ENCODE assay signal across 22 mouse cellular contexts in the genomic region with DNA sequence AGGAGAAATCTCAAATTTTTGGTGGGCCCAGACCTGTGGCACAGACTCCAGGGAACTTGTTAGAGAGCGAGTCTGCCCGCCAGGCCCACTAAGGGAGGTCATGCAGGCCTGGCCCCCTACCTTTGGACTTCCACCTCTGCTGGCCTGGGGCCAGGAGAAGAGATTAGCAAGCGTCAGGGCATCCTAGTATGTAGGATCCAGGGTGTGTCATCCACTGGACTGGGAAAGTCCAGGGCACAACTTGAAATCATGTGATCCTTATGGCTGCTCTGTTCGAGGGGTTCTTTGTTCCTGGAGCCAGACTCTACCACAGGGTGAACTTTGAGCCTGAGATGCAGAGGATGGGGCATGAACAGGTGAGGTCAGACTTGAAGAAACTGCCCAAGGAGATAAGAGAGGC. TPM values are rescaled to one million over a fixed set of nuclear protein-coding genes. Genes with fewer than 3 reads are reported as not detected.
A peak's percentile ranks its signal among the peaks of the same experiment; 100 is the strongest.
DNase-seq lines count a peak whose midpoint lies in the region; ATAC-seq and TF ChIP-seq lines count a peak whose summit lies in the region.
"Had no signal": no experiment of that assay in that cellular context is flagged by ENCODE, and none has a peak within 500 bp of the region (broad histone marks: within the 10 kb centered on the region; RNA-seq: fewer than 3 reads in every experiment).

No protein-coding gene starts in this region.

- no peak for TF ChIP-seq EP300 in stomach, postnatal 0 days (optimal IDR thresholded peaks at IDR 0.05)

- ATAC-seq in kidney, embryonic 16.5 days (ENCODE audit: low FRiP score, low TSS enrichment) = no peak; the same call in 1 of the 2 replicates
- peak; percentile 98 for ATAC-seq in intestine, embryonic 15.5 days
- ATAC-seq in stomach, postnatal 0 days (ENCODE audit: low FRiP score, low TSS enrichment) = peak; percentile 77
- ATAC-seq in heart, embryonic 11.5 days (replicated peaks; ENCODE audit: insufficient number of reproducible peaks, low FRiP score, low TSS enrichment) = no peak
- ATAC-seq: forebrain, postnatal 0 days; inflammation-experienced regulatory T-cells, adult 6 months had no signal

- DNase-seq in kidney, adult 2 months = peak; percentile 26
- DNase-seq in kidney, postnatal 25 days = peak; percentile 28 to 63
- DNase-seq in stomach, postnatal 0 days (ENCODE audit: low spot score) = peak; percentile 33
- no peak for DNase-seq in urinary bladder, postnatal 25 days (ENCODE audit: low spot score)
- DNase-seq: adrenal gland, postnatal 10 days; cerebellum, adult 18-20 months; cerebellum, postnatal 14 days; forebrain, postnatal 0 days; gastrocnemius, postnatal 25 days; heart, postnatal 36 days; lung, adult 18-20 months; lung, postnatal 10 days; thymus, postnatal 25 days had no signal

- no peaks in the 10 kb centered on the region for H3K9me3 ChIP-seq in kidney, embryonic 16.5 days (ENCODE audit: low read length)
- H3K9me3 ChIP-seq in intestine, embryonic 15.5 days = no peaks in the 10 kb centered on the region
- H3K9me3 ChIP-seq in stomach, postnatal 0 days (ENCODE audit: control insufficient read depth, low read length) = no peaks in the 10 kb centered on the region
- no peaks in the 10 kb centered on the region for H3K9me3 ChIP-seq in heart, embryonic 11.5 days (replicated peaks; ENCODE audit: control insufficient read depth, low read length)
- H3K9me3 ChIP-seq: heart, embryonic 15.5 days; limb, embryonic 15.5 days; midbrain, embryonic 12.5 days; neural tube, embryonic 15.5 days had no signal

- TF ChIP-seq POLR2A in kidney, adult 2 months (IDR thresholded peaks at IDR 0.05; ENCODE audit: low read depth, low read length) = no peak

- H3K36me3 ChIP-seq in kidney, adult 2 months (ENCODE audit: control insufficient read depth, insufficient read depth, low read length) = no peaks in the 10 kb centered on the region
- H3K36me3 ChIP-seq in kidney, embryonic 16.5 days (ENCODE audit: insufficient read depth, low read length) = no peaks in the 10 kb centered on the region
- H3K36me3 ChIP-seq in intestine, embryonic 15.5 days = no peaks in the 10 kb centered on the region
- H3K36me3 ChIP-seq in stomach, postnatal 0 days (ENCODE audit: control insufficient read depth, insufficient read depth, low read length) = no peaks in the 10 kb centered on the region
- no peaks in the 10 kb centered on the region for H3K36me3 ChIP-seq in heart, embryonic 11.5 days (ENCODE audit: control insufficient read depth, insufficient read depth, low read length)
- H3K36me3 ChIP-seq: heart, embryonic 15.5 days; limb, embryonic 15.5 days; midbrain, embryonic 12.5 days; neural tube, embryonic 15.5 days had no signal

- H3K27me3 ChIP-seq in kidney, adult 2 months (replicated peaks; ENCODE audit: control insufficient read depth, insufficient read depth, low read length) = no peaks in the 10 kb centered on the region
- no peaks in the 10 kb centered on the region for H3K27me3 ChIP-seq in kidney, embryonic 16.5 days (ENCODE audit: insufficient read depth, low read length)
- no peaks in the 10 kb centered on the region for H3K27me3 ChIP-seq in intestine, embryonic 15.5 days (replicated peaks)
- no peaks in the 10 kb centered on the region for H3K27me3 ChIP-seq in stomach, postnatal 0 days (ENCODE audit: control insufficient read depth, insufficient read depth, low read length)
- H3K27me3 ChIP-seq in heart, embryonic 11.5 days (ENCODE audit: control insufficient read depth, insufficient read depth, low read length) = no peaks in the 10 kb centered on the region
- H3K27me3 ChIP-seq: heart, embryonic 15.5 days; limb, embryonic 15.5 days; midbrain, embryonic 12.5 days; neural tube, embryonic 15.5 days had no signal

- no peak overlapping the region for H3K9ac ChIP-seq in kidney, embryonic 16.5 days (replicated peaks; ENCODE audit: low read length)
- H3K9ac ChIP-seq in intestine, embryonic 15.5 days = no peak overlapping the region
- H3K9ac ChIP-seq in stomach, postnatal 0 days (ENCODE audit: low read length) = no peak overlapping the region
- no peak overlapping the region for H3K9ac ChIP-seq in heart, embryonic 11.5 days (ENCODE audit: low read depth, low read length)
- H3K9ac ChIP-seq: forebrain, postnatal 0 days; heart, embryonic 15.5 days; hindbrain, embryonic 14.5 days; limb, embryonic 15.5 days; midbrain, embryonic 12.5 days; neural tube, embryonic 15.5 days had no signal

- no peaks in the 10 kb centered on the region for H3K4me1 ChIP-seq in kidney, adult 2 months (ENCODE audit: control insufficient read depth, insufficient read depth, low read length)
- no peaks in the 10 kb centered on the region for H3K4me1 ChIP-seq in kidney, embryonic 16.5 days (ENCODE audit: insufficient read depth, low read length)
- no peaks in the 10 kb centered on the region for H3K4me1 ChIP-seq in intestine, embryonic 15.5 days (replicated peaks)
- no peaks in the 10 kb centered on the region for H3K4me1 ChIP-seq in stomach, postnatal 0 days (replicated peaks; ENCODE audit: control insufficient read depth, insufficient read depth)
- no peaks in the 10 kb centered on the region for H3K4me1 ChIP-seq in heart, embryonic 11.5 days (ENCODE audit: control insufficient read depth, insufficient read depth, low read length)
- H3K4me1 ChIP-seq: heart, embryonic 15.5 days; limb, embryonic 15.5 days; midbrain, embryonic 12.5 days; neural tube, embryonic 15.5 days had no signal

- 52% methylated on average over 4 of the region's 4 CpGs for WGBS in kidney, adult 2 months
- 85% methylated on average over 4 of the region's 4 CpGs for WGBS in kidney, embryonic 16.5 days
- 67% methylated on average over 4 of the region's 4 CpGs for WGBS in intestine, embryonic 15.5 days
- WGBS in stomach, postnatal 0 days = 54% methylated on average over 4 of the region's 4 CpGs
- WGBS in heart, embryonic 11.5 days (ENCODE audit: insufficient replicate concordance) = 71% methylated on average over 4 of the region's 4 CpGs

- H3K27ac ChIP-seq in kidney, adult 2 months (ENCODE audit: insufficient read depth, low read depth, low read length) = no peak overlapping the region
- H3K27ac ChIP-seq in kidney, embryonic 16.5 days (ENCODE audit: low read length) = no peak overlapping the region
- peak overlapping the region; percentile 66; the same call in 1 of the 2 replicates for H3K27ac ChIP-seq in intestine, embryonic 15.5 days
- no peak overlapping the region for H3K27ac ChIP-seq in stomach, postnatal 0 days (replicated peaks)
- no peak overlapping the region for H3K27ac ChIP-seq in heart, embryonic 11.5 days (ENCODE audit: low read depth, low read length)
- H3K27ac ChIP-seq: heart, embryonic 15.5 days; hindbrain, embryonic 14.5 days; limb, embryonic 15.5 days; midbrain, embryonic 12.5 days; neural tube, embryonic 15.5 days had no signal

- no peak overlapping the region for H3K4me2 ChIP-seq in kidney, embryonic 16.5 days (replicated peaks; ENCODE audit: low read depth, low read length)
- no peak overlapping the region for H3K4me2 ChIP-seq in intestine, embryonic 15.5 days (replicated peaks)
- H3K4me2 ChIP-seq in stomach, postnatal 0 days (replicated peaks; ENCODE audit: low read depth) = no peak overlapping the region
- H3K4me2 ChIP-seq in heart, embryonic 11.5 days = no peak overlapping the region
- H3K4me2 ChIP-seq: heart, embryonic 15.5 days; hindbrain, embryonic 14.5 days; limb, embryonic 15.5 days; midbrain, embryonic 12.5 days; neural tube, embryonic 15.5 days had no signal

- no peak overlapping the region for H3K4me3 ChIP-seq in kidney, adult 2 months (ENCODE audit: insufficient read depth, low read depth, low read length)
- no peak overlapping the region for H3K4me3 ChIP-seq in kidney, embryonic 16.5 days (ENCODE audit: low read length)
- no peak overlapping the region for H3K4me3 ChIP-seq in intestine, embryonic 15.5 days (replicated peaks)
- H3K4me3 ChIP-seq in stomach, postnatal 0 days (ENCODE audit: low read depth, low read length) = no peak overlapping the region
- no peak overlapping the region for H3K4me3 ChIP-seq in heart, embryonic 11.5 days (ENCODE audit: low read depth, low read length)
- H3K4me3 ChIP-seq: heart, embryonic 15.5 days; limb, embryonic 15.5 days; midbrain, embryonic 12.5 days; neural tube, embryonic 15.5 days had no signal

- no peak for TF ChIP-seq CTCF in kidney, adult 2 months (conservative IDR thresholded peaks at IDR 0.05; ENCODE audit: insufficient read depth, insufficient read length, low read depth, low read length)
- no peak for TF ChIP-seq CTCF in stomach, postnatal 0 days (IDR thresholded peaks at IDR 0.05; ENCODE audit: low read depth)

RNA-seq across cellular contexts. Expression of a gene that starts 39.3 kb away (rescaled TPM):
- 0.08 TPM in 1 of 2 replicates, not detected in the other for polyA plus RNA-seq in kidney, adult 2 months (2012; rRNA removed)
- polyA plus RNA-seq in kidney, embryonic 16.5 days (2015; fragmentation: Nextera tagmentation; extraction: Ambion mirVana) = 0.50 and 1.4 TPM in 2 replicates
- 0.47 and 0.74 TPM in 2 replicates for polyA plus RNA-seq in intestine, embryonic 15.5 days (2015; fragmentation: Nextera tagmentation; extraction: Ambion mirVana)
- 1.5 and 2.2 TPM in 2 replicates for polyA plus RNA-seq in stomach, postnatal 0 days (2015; fragmentation: Nextera tagmentation; extraction: Ambion mirVana)
- 0.57 and 1.1 TPM in 2 replicates for polyA plus RNA-seq in heart, embryonic 11.5 days (2014; fragmentation: Nextera tagmentation; extraction: Ambion mirVana)
- polyA plus RNA-seq: inflammation-experienced regulatory T-cells, adult 6 months had no signal

Comparison
In these comparisons a context has a peak if more than half of its experiments do, and no peak if none do; other contexts are left out.
1. ATAC-seq: peak in intestine, embryonic 15.5 days (single experiment) and stomach, postnatal 0 days (single experiment); none in kidney, embryonic 16.5 days (single experiment) and heart, embryonic 11.5 days (single experiment).